Mouse (Mus musculus) ovary, postnatal 14 days (tissue): ENCODE measurements around the gene Gm42906.

Source experiments
- DNase-seq: peaks from one replicate; pipeline ENCODE4 v3.0.0; 2022; ENCODE audit warnings: low spot score

The Gm42906 gene

DNA sequence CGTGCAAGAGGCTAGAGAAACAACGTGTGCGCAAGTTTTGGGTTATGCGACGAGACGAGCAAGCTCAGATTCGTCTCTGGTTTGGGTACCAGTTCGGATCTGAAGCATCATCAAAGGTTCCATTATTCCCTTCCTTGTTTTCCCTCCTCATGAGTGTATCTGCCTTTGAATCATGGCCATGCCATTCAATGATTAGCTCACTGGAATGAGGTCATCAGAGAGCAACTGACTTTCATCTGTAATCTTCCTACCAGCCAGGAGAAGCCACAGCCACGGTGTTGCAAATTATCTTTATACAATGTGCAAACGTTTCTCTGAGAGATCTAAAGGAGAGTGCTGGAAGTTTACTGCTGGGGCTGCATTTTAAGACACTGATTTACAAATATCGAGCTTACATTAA is 240.6 kb downstream of the Gm42906 start:
- no peak for DNase-seq

DNA sequence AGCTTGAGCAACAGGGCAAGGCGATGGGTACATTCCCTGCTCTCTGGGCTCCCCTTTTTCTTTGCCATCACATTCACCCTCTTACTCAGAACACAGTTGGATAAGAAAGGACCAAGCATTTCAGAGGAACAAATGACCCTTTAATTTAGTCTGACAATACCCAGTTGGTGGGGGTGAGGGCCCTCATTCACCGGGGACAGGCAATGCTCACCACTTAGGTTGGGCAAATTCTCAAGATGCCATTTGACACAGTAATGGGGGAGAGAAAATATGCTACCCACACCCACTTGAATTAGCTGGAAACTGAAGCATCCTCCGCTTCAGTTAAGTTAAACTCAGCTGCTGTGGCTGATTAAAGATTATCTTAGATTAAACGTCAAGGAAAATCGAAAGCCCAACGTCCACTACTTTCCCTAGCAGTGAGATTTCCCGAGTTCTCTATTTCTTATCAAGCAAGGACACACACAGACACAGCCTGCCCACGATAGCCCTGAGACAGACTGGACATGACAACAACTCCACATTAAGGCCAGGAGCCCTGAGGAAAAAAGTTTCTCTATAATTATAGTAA is 242.6 kb downstream of the Gm42906 start:
- DNase-seq, result no peak

DNA sequence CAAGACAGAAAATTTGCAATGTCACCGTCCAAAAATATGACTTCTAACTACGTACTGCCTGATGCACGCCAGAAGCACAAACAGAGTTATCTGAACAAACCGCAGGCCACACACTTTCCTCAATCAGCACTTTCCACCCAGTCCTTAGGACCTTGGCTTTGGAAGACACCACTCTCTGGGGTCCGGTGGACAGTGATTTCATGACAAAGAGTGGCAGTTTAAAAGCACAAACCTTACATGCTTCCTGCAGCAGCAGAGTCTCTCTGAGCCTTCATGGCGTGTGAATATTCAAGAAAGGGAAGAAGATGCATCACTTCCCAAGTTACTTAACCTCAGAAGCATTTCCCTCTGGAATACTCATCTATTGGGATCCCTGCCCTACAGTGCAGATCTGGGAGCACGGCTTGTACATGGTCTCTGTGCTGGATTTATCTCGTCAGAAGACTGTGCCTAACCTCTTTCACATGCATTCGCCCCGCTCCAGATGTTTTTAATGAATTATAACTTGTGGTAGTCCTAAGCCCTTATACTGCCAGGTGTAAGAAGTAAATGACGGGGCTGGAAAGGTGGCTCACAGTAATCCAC is 244.2 kb downstream of the Gm42906 start:
- no peak for DNase-seq

DNA sequence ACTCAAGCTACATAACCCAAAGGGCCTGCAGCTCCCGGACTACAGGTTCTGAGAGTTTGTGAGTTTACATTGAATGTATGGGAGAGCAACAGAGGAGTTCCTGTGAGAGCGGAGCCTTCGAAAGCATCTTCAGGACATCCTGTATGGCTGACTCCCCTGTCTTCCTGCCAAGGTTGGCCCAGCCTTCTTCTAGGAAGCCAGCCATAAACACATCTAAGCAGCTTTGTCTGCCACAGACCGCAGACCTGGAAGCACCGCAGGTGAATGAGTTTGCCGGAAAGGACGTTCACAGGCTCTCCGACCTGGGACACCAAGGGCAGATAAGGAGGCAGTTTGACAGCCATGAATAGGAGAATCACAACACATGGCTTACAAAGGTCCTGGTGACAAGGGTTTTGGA is 246.7 kb downstream of the Gm42906 start:
- DNase-seq, result no peak

DNA sequence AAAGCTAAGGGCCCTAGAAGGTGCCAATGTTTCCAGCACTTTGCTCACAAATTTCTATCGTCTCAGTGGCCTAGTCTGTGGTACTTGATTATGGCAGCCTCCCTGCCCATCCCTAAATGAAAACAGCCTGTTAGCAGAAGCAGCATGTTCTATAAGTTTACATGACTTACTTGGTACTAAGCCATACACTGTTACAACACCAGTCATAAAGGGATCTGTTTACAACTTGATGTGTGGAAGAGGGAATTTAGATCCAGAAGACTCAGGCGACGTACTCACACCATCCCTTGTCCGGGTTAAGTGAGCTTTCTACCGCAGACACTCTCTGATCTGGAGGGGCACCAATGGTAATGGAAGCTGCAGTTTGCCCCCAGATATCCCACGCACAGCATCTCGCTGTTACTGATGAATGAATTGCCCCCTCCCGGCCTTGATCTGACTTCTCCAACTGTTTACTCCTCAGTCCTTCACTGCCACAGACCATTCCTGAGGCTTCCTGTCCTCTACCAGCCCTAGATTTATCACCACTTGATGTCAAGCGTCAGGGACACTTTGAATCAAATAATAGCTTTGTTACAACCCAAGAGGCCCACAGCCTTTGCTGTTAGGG is 247.7 kb downstream of the Gm42906 start:
- no peak for DNase-seq

DNA sequence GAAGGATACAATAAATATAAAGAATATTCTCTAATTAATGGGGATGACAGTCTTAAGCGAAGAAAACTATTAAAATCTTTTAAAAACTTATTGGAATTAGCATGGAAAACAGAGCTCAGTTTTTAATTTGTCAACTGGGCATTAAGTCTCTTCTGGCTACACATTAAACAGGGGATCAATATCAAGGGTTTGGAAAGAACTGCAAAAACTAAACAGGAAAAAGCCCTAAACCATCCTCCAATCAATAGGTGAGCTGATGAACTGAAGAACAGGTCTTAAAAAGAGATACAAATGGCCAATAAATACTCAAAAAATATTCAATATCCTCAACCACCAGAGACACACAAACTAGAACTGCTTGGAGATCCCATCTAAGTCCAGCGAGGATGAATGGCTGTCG is 250.8 kb downstream of the Gm42906 start:
- DNase-seq, result no peak

DNA sequence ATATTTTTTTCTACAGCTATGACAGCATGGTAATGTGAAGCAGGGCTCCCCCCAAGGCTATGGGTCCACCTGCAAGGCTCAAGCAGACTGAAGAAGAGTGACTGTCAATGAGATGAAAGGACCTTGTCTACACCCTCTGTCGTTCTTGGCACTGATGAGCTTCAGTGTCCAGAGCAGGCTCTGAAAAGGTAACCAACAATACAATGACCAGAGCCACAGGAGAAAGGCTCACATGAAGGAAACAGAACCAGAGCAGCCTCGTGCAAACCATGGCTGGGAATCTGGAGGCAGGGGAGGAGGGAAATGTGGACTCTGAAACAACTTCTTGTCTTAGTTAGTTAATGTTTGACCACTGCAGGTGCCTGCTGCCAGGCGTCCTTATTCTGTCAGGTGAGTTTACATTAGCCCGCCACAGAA is 252.1 kb downstream of the Gm42906 start:
- no peak for DNase-seq

DNA sequence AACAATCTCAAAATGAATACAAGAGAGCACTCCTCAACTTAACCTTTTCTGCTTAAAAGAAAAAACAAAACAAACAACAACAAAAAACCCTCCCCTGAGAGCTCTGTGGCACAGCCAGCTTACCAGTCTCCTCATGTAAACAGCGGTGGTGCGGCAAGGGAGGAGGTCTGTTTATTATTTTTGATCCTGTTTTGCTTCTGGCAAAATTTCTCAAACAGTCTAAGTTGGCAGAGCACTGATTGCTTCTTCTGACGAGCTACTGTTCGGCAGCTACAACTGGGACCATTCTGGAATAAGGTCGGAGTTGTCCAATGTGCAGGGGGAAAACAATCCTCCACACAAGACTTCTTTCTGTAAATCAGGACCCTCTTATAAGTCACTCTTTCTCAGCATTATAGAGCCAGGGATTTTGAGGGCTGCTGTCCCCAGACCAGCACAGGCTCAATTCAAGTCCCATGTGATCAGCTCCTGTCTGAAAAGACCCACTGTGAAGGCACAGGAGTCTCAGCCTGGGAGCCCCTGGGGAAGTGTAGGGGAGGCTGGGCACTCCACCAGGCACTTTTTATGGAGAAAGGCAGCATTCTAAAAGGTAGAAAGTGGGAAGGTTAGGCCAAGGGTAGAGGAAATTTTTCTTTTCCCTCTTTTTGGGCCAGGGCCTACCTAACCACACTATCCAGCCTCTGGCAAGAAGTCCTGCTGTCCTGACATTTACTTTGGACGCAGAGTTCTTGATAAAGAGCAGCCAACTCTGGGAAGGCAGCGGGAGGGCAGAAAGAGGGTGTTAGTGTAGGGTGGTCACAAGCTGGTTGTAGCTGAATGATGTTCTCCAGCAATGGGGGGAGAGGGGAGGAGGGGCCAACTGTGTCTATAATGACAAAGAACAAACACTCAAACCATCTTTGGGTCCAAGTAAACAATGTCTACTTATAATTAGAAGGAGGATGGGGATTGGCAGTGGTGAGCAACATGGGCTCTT is 253.2 kb downstream of the Gm42906 start:
- no peak for DNase-seq

DNA sequence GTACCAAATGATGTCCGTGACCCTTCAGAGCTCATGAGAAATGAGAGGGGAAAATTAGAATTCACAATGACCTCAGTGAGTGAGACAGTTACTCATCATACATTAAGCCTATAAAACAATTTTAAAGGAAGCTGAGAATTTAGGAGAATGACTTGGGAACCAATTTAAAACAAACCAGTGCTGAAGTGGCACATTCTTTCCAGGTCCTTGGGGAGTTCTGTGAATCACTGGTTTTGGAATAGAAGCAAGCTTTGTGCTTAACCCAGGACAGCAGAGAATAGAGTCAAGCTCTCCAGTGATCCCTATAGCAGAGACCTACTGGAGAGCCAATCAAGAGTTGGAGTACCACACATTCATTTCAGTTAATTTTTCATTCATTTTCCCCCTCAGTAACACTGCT is 254.2 kb downstream of the Gm42906 start:
- DNase-seq, result no peak

DNA sequence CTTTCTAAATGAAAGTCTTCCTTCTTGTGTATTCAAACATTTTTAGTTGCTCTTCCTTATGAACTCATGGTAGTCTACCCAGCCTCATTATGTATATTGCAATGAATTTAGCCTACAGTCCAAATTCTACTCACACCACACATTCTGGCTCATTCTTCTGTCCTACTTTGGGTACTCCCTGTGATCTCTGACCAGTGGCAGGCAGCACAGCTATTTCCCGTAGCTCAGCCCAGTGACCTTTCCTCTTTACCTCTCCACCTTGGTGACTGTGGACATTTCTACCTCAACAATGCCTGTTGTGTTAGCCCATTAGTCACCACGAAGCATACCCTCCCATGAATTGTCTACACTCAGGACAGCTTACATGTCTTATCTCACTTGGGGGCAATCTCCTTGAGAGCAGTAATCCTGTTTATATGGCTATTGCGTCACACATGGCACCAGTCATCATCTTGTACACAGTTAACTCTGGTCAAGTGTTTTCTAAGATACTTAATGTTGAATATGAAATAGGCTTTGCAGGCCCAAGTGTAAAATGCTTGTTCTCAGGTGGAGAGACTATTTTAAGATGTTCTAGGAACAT is 257.7 kb downstream of the Gm42906 start:
- no peak for DNase-seq

DNA sequence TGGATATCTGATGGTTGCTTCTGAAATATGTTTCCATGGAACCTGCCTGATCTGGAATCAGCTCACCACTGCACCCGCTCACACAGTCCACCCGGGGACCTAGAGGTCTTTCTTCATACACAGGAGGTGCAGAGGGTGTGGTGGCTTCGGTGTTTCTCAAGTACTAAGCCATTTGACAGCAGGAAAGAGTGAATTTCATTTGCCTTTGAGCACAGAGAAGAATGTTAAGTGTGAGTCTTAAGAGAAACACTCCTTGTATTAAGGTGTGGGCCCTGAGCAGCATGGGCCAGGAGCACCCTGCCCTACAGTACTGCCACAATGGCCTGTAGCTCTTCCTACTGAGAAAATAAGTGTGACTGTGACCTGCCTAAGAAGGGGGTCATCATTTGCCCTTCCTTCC is 259.8 kb downstream of the Gm42906 start:
- DNase-seq, result no peak

DNA sequence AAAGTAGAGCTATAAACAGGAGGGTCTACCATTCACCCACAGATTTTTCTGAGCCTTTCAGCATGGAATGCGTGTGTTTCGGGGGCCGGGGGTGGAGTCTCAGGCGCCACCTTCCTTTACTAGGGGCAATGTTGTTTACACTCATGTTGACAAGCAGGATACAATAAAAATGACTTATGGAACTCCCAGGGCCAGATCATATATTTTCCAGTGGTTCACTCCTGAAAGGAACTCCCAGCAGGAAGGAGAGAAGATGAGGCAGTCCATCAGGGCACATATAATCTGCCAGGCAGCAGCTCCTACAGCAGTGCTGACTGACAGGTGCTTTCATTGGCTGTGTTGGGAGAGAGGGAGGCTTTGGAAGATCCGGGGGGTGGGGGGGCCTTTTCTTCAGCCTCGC is 260.3 kb downstream of the Gm42906 start:
- DNase-seq, result no peak

DNA sequence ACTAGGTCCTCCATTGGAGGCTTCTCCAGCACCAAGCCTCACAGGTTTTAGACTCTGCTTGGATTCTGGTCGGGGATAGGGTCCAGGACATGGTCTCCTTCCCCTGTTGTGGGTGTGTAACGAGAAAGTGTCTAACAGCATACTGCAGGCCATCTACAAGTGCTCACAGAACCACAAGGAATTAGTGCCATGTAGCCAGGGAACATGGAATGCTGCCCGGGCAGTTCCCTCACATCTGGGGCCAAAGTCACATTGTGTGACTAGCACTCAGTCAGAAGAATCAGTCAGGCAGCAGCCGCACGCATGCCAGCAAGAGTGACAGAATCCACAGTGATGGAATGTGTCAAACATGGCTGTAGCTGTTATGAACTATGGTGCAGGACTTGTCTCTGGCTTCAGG is 261.7 kb downstream of the Gm42906 start:
- no peak for DNase-seq

DNA sequence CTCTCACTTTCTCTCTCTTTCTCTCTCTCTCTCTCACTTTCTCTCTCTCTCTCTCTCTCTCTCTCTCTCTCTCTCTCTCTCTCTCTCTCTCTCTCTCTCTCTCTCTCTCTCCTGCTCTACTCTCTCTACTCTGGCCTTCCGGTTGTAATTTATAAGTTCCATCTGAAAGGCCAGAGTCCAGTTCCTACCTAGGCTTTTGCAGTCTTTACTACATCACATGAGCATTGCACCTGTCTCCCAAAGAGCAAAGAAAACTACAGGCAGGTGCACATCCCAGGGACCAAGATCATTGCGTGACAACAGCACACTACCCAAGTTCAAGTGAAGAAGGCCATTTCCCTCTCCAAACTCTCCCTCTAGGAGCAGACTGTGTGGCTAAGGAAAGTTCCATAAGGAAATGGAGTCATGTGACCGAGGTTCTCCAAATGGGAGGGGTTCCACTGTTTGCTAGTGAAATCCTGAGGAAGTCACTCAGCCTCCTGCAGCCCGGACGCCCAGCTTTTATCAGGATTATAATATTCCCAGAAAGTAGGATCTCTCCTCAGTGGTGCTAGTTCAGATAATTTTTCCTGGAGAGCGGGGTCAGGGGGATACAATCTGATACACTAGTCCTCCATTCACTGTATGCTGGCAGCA is 262.5 kb downstream of the Gm42906 start:
- DNase-seq, result no peak

DNA sequence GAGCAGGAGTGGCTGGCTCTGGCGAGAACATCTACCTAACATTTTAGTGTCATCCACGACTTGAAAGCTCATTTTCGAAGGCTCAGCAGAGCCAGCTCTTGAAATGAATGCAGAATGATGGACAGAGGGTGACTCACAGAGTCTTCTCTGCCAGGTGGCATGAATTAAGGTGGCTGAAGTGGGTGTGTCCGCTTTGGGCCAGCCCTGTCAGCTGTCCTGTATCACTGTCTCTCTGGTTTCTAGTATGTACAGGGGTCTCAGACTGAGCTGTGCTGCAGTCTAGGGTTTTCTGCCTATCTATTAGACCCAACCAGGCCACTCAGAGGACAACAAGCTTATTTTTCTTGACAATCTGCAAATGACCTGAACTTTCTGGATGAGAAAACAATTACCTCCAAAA is 263.1 kb downstream of the Gm42906 start:
- DNase-seq, result no peak

DNA sequence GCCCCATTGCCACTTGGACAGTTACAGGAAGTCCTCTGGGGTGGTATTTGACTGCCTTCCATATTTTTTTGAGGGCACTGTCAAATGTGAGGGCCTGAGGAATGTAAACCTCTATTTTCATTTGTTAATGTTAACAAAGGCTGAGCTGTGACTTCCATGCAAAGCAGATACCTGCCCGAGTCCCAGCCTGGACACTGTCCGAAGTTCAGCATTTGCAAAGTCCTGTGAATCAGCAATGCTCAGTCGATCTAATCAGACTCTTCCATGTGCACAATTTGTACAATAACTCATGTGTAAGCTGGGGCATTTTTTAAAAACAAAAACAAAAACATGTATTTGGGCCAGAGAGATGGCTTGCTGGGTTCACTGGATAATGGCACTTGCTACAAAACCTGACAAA is 265.3 kb downstream of the Gm42906 start:
- no peak for DNase-seq

DNA sequence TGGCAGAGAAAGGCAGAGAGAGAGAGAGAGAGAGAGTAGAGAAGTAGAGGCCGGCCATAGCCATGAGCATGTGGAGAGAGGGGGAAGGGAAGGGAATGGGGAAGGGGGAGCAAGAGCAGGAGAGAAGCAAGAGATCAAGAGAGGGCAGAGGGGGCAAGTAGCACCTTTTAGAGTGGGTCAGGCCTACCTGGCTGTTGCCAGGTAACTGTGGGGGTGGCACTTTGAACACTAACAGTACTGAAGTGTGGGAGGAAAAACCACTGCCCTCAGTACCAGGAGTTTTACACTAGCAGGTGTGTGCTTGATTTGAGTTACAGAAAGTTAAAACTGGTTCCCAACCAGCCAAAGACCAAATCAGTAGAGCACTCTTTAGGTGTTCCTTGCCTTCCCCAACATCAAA is 272.7 kb downstream of the Gm42906 start:
- no peak for DNase-seq

DNA sequence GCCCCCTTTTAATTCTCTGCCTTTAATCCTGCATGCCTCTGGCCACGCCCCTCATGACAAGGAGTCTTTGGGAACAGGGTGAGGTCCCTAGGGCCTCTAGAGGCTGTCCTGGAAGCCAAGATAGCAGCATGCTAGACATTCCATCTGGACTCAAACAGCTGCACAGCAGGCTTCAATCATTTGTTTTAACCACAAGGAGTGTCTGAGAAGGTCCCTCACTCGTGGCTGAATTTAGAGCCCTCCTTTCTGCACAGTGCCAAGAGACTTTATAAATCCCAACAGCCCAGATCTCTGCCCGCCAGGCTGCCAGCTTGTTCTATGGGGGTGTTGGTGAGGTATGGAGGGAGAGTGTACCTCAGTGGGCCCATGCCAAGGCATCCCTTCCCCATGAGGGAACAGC is 273.2 kb downstream of the Gm42906 start:
- no peak for DNase-seq

DNA sequence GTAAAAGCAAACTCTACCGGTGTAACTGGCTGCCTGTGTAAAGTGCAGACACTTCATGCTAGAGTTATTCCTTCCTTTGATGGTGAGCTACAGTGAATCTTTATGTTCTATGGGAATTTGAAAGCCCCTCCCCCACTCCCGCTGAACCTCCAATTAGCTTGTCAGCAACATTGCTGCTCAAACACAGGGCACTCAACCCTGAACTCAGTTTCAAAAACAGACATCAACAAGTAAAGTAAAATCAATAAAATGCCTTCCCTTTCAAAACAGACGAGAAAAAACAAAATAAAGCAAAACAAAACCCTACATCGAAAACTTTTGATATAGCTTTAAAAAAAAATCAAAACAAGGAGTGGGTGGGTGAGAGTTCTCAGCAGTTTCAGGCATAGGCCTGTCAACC is 273.9 kb downstream of the Gm42906 start:
- DNase-seq, result no peak

DNA sequence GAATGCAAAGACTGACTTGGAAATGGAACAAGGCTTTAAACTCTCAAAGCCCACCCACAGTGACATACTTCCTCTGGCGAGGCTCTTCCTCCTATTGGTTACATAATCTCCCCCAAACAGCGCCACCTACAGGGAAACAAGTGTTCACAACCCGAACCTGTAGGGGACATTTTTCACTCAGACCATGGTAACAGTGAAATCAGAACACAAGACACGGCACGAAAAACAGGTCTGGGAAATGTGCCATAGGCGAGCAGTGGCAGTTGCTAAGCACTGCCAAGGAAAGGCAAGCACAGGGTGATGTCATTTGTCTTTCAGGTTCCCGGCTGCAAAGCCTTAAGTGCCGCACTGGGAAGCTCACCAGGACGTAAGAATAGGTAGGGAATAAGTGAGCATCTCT is 276.4 kb downstream of the Gm42906 start:
- no peak for DNase-seq

DNA sequence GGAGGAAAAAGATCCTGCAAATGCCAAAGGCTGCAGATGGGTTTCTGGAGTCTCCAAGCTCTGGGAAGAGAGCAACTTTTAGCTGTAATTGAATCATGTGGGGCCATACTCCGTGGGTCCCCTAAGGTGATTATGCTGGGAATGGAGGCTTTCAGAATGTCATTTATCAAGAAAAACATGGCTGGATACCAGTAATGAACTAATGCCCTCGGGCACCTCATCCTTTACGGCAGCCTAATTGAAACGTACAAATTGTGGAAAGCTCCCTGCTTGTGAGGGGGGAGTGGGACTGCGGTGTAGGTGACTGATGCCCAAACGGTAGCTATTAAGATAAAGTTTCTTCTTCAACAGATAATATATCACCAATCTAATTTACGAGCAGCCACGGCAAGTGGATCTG is 278.5 kb downstream of the Gm42906 start:
- no peak for DNase-seq

DNA sequence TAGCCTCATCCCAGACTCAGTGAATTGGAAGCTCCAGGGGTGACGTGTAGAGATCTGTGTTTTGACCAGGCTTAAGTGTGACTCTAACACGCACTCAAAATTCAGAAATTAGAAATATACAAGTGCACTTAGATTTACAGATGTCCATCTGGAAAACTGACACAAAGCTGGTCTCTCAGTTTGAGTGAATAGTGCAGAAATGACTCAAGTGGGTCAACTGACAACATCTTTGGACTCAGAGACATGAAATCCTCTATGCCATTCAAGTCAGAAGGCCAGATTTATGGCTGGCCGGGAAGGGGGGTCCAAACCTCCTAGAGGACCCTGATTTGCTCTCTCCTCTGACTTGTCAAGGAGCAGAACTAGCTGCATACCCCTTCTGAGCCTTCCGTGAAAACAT is 279.9 kb downstream of the Gm42906 start:
- DNase-seq, result no peak
